Mouse (Mus musculus) kidney, postnatal 0 days (tissue): ENCODE results near the gene Gm20388. TPM values are rescaled to one million over a fixed set of nuclear protein-coding genes. Genes with fewer than 3 reads are reported as not detected.

ENCODE experiments used
- ATAC-seq: fragments of 200-750 bp; cut with Nextera tagmentation; replicated peaks from 2 replicates; pipeline ENCODE4 v1.8.0; 2017; ENCODE audit warnings: low read depth, moderate number of reproducible peaks, moderate TSS enrichment, moderate library complexity; ENCODE audit not compliant: low FRiP score
- DNase-seq: peaks from one replicate; pipeline ENCODE4 v3.0.0-alpha.2; 2016; ENCODE audit warnings: low spot score
- H3K27ac ChIP-seq: fragments of 300-500 bp; sonication (generic); 2 replicates; pipeline ENCODE4 v1.5.1; 2014; ENCODE audit warnings: mild to moderate bottlenecking
- H3K27me3 ChIP-seq: fragments of 300-500 bp; sonication (generic); 2 replicates; pipeline ENCODE4 v1.6.1; 2014; ENCODE audit warnings: low read length, mixed read lengths; ENCODE audit not compliant: insufficient read depth
- H3K36me3 ChIP-seq: fragments of 300-500 bp; sonication (generic); 2 replicates; pipeline ENCODE4 v1.6.1; 2014; ENCODE audit warnings: low read length, mixed read lengths; ENCODE audit not compliant: insufficient read depth
- H3K4me1 ChIP-seq: fragments of 300-500 bp; sonication (generic); replicated peaks from 2 replicates; pipeline ENCODE4 v1.6.1; 2014; ENCODE audit warnings: antibody characterized with exemption, low read length, mixed read lengths; ENCODE audit not compliant: insufficient read depth
- H3K4me2 ChIP-seq: fragments of 300-500 bp; sonication (generic); 2 replicates; pipeline ENCODE4 v1.6.1; 2014; ENCODE audit warnings: mild to moderate bottlenecking, low read length, moderate library complexity, mixed read lengths
- H3K4me3 ChIP-seq: fragments of 300-500 bp; sonication (generic); replicated peaks from 2 replicates; pipeline ENCODE4 v1.5.1; 2014; ENCODE audit warnings: low read depth, low read length
- H3K9ac ChIP-seq: fragments of 300-500 bp; sonication (generic); 2 replicates; pipeline ENCODE4 v1.6.1; 2014; ENCODE audit warnings: low read depth, low read length
- H3K9me3 ChIP-seq: fragments of 300-500 bp; sonication (generic); replicated peaks from 2 replicates; pipeline ENCODE4 v1.6.1; 2016; ENCODE audit warnings: low read length, inconsistent platforms, mixed read lengths
- CTCF ChIP-seq: IDR thresholded peaks from 2 replicates; pipeline ENCODE4 v1.5.1; 2016; ENCODE audit warnings: antibody characterized with exemption, low read depth, mild to moderate bottlenecking, moderate library complexity
- WGBS: fragments of 180-500 bp; shearing (Covaris S2); extraction: QIAGEN DNeasy Blood & Tissue Kit; methylation state at CpG from one replicate; pipeline ENCODE4 v1.1.7; 2014; 5-methylcytosine and 5-hydroxymethylcytosine counted together
- polyA plus RNA-seq: library from polyadenylated mRNA; unstranded; fragments of >200 nt; fragmentation: Nextera tagmentation; extraction: Ambion mirVana; gene quantifications from 2 replicates; pipeline ENCODE4 v1.2.1, GENCODE M21; 2015

The Gm20388 gene
- polyA plus RNA-seq, 1 experiment from 2014 or later, result not detected

- no peaks in the 10 kb centered on the region for H3K27me3 ChIP-seq
- H3K36me3 ChIP-seq, result no peaks in the 10 kb centered on the region
- peak overlapping the region; percentile 89 for H3K27ac ChIP-seq
- peak overlapping the region; percentile 73 for H3K9ac ChIP-seq
- H3K9me3 ChIP-seq, result no peaks in the 10 kb centered on the region
- no peak for TF ChIP-seq CTCF
- H3K4me1 ChIP-seq, result peaks cover 57% of the 10 kb centered on the region
- DNase-seq (no peak), ATAC-seq (no peak)
- WGBS, result under 1% methylated on average over 73 of the region's 73 CpGs
- peak overlapping the region; percentile 69 for H3K4me3 ChIP-seq
- H3K4me2 ChIP-seq, result peak overlapping the region; percentile 97
Observed at GRCm38 (mm10) chr8:120489142-120489754, 578.6 kb downstream of the Gm20388 start.

DNA sequence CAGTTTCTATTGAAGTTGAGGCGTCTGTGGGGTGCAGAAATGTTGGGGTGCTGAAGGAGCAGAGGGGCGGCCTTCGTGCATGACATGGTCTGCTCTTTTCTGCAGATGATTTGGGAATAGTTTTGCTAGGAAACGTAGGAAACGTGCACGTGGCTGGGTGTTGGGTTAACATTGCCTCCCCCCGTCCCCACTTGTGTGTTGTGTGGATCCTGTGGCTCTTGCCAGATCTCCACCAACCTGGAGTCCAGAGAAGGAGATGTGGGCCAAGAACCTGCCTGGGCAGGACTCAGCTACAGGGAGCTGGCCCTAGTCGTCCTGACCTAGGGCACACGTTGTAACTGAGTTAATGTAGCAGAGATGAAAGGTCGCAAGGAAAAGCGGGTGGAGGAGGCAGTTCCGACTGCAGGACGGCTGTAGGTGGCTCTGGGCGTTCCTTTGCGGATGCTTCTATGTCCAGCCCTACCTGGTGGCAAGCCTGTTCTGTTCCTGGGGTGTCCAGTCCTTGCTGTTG is 579.2 kb downstream of the Gm20388 start:
- ATAC-seq, result no peak
- Histone ChIP-seq H3K4me2 (peak overlapping the region; percentile 97), H3K36me3 (no peaks in the 10 kb centered on the region), H3K9me3 (no peaks in the 10 kb centered on the region), H3K4me1 (peaks cover 60% of the 10 kb centered on the region), H3K9ac (peak overlapping the region; percentile 73), H3K27me3 (no peaks in the 10 kb centered on the region), H3K27ac (peak overlapping the region; percentile 47), H3K4me3 (peak overlapping the region; percentile 69)
- TF ChIP-seq CTCF, result no peak
- WGBS, result 10% methylated on average over 15 of the region's 15 CpGs
- no peak for DNase-seq

GRCm38 (mm10) chr8:120490354-120491141 is 579.9 kb downstream of the Gm20388 start:
- H3K4me3 ChIP-seq, result peak overlapping the region; percentile 69
- H3K36me3 ChIP-seq, result no peaks in the 10 kb centered on the region
- DNase-seq, result no peak
- H3K4me2 ChIP-seq, result peak overlapping the region; percentile 97
- H3K9ac ChIP-seq, result peak overlapping the region; percentile 73; the same call in 1 of the 2 replicates
- H3K27ac ChIP-seq, result 0 out of 2 replicates have a peak overlapping the region, but pooled peaks have one; percentile 47
- no peaks in the 10 kb centered on the region for H3K9me3 ChIP-seq
- no peak for ATAC-seq
- no peaks in the 10 kb centered on the region for H3K27me3 ChIP-seq
- 27% methylated on average over 12 of the region's 12 CpGs for WGBS
- peaks cover 61% of the 10 kb centered on the region for H3K4me1 ChIP-seq
- no peak for TF ChIP-seq CTCF

GRCm38 (mm10) chr8:120491166-120491793 is 580.6 kb downstream of the Gm20388 start:
- DNase-seq, result no peak
- Histone ChIP-seq H3K27me3 (no peaks in the 10 kb centered on the region), H3K9me3 (no peaks in the 10 kb centered on the region), H3K9ac (no peak overlapping the region), H3K4me2 (peak overlapping the region; percentile 97), H3K4me1 (peaks cover 55% of the 10 kb centered on the region), H3K36me3 (no peaks in the 10 kb centered on the region), H3K4me3 (no peak overlapping the region), H3K27ac (0 out of 2 replicates have a peak overlapping the region, but pooled peaks have one; percentile 0)
- WGBS, result 55% methylated on average over 5 of the region's 5 CpGs
- ATAC-seq, result no peak
- peak; percentile 25; the same call in 1 of the 2 replicates for TF ChIP-seq CTCF

DNA sequence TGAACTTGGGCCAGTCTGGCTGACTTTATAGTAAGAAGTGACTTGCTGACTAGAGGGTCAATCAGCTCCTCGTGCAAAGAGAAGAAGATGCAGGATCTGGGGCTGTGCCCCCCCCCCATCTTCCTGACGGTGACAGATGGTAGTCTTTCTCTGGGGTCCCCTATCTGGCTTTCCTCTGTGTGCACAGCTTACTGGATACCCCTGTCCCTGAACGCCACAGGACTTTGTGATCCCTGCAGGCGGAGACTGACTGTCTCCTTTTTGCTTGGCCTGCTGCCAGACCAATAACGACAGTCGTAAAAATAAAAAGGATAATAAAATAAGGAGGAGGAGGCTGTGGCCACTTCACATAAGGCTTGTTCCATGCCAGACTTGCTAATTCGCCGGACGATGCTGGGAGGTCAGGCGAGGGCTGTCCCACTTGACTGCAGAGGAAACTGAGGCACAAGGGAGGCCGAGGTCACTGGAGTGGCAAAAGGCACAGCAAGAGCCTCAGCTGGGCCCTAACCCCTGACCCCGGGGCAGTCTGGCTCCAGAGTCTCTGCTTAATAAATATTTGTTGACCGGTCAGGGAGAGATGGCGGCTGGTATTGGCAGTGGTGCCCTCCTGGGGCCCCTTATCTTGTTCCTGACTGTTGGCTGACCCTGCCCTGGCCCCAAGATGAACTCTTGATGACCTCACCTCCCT is 581.7 kb downstream of the Gm20388 start:
- no peak overlapping the region for H3K4me3 ChIP-seq
- no peak overlapping the region for H3K9ac ChIP-seq
- ATAC-seq (no peak), DNase-seq (peak; percentile 68)
- H3K27ac ChIP-seq, result no peak overlapping the region
- TF ChIP-seq CTCF, result no peak
- WGBS, result 23% methylated on average over 14 of the region's 14 CpGs
- peaks cover 57% of the 10 kb centered on the region for H3K4me1 ChIP-seq
- no peaks in the 10 kb centered on the region for H3K36me3 ChIP-seq
- H3K27me3 ChIP-seq, result no peaks in the 10 kb centered on the region
- peak overlapping the region; percentile 36 for H3K4me2 ChIP-seq
- no peaks in the 10 kb centered on the region for H3K9me3 ChIP-seq

GRCm38 (mm10) chr8:120492881-120493220 is 582.2 kb downstream of the Gm20388 start:
- Histone ChIP-seq H3K27me3 (no peaks in the 10 kb centered on the region), H3K36me3 (no peaks in the 10 kb centered on the region), H3K4me2 (peak overlapping the region; percentile 36; the same call in 1 of the 2 replicates), H3K9me3 (no peaks in the 10 kb centered on the region), H3K27ac (no peak overlapping the region), H3K4me1 (peaks cover 63% of the 10 kb centered on the region), H3K4me3 (no peak overlapping the region), H3K9ac (no peak overlapping the region)
- no peak for ATAC-seq
- no peak for DNase-seq
- 44% methylated on average over 4 of the region's 4 CpGs for WGBS
- no peak for TF ChIP-seq CTCF
